Comparison of ENCODE assay signal across 9 mouse cellular contexts in the genomic region with DNA sequence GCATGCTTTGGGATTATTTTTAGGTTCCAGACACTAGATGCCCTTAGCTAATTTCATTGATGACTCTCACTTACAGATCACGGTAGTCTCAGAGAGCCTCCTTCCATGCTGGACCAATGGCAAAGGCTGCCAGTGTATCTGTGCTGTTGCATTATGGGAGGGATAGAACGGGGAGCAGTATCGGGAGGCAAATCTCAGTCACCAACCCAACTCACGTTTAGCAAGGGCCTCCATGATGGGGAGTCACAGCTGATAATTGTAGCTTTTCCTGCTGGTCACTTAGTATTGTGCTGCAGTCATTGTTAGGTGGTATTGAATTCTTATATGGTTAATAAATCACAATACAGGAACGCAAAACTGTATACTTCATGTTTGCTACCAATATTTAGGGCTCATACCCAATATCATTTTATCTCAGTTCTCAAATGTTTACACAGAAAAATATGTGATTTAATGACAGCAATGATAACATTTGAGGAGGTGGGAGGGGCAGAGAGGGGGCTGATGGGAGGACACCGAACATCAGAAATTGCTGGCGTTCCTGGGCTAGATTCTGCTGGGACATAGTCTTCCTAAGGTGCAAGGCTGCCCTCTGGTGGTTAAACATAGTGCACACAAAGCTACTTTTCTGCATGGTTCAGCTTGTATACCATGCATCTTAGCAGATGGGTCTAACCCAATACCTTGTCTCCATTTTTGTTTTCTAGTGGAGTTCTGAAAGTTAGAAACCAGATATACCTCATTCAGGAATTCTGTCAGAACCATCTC. TPM values are rescaled to one million over a fixed set of nuclear protein-coding genes. Genes with fewer than 3 reads are reported as not detected.
DNase-seq lines count a peak whose midpoint lies in the region; ATAC-seq lines count a peak whose summit lies in the region.
"Had no signal": no experiment of that assay in that cellular context is flagged by ENCODE, and none has a peak within 500 bp of the region (broad histone marks: within the 10 kb centered on the region; RNA-seq: fewer than 3 reads in every experiment).

No protein-coding gene starts in this region.

- H3K9ac ChIP-seq in liver, embryonic 13.5 days, result no peak overlapping the region

- peak; percentile 81 to 83 for DNase-seq in B cell, adult 2 months
- peak; percentile 91 for DNase-seq in adipocyte (ENCODE audit: low spot score)
- peak; percentile 74 for DNase-seq in embryo, embryonic 9.5 days (ENCODE audit: extremely low spot score)
- DNase-seq in heart, adult 8-10 months (ENCODE audit: low spot score), result peak; percentile 68
- peak; percentile 65 to 70 for DNase-seq in kidney, adult 8-10 months
- DNase-seq in liver, embryonic 13.5 days, result peak; percentile 33
- DNase-seq in natural killer cell, adult 2 months (ENCODE audit: low spot score in 2 of 2), result peak; percentile 51 to 71
- peak; percentile 84 for DNase-seq in testis, postnatal 10 days (ENCODE audit: low spot score)

- H3K4me3 ChIP-seq in liver, embryonic 13.5 days (replicated peaks), result no peak overlapping the region

- peaks cover 34% of the 10 kb centered on the region for H3K4me1 ChIP-seq in liver, embryonic 13.5 days (replicated peaks)

- WGBS in liver, embryonic 13.5 days (ENCODE audit: insufficient replicate concordance), result 51% methylated on average over 7 of the region's 7 CpGs

- peak overlapping the region; percentile 35; the same call in 1 of the 2 replicates for H3K4me2 ChIP-seq in liver, embryonic 13.5 days

- H3K36me3 ChIP-seq in liver, embryonic 13.5 days, result no peaks in the 10 kb centered on the region

- no peaks in the 10 kb centered on the region for H3K27me3 ChIP-seq in liver, embryonic 13.5 days

- H3K9me3 ChIP-seq in liver, embryonic 13.5 days (replicated peaks), result no peaks in the 10 kb centered on the region

- no peak overlapping the region for H3K27ac ChIP-seq in liver, embryonic 13.5 days

- ATAC-seq in liver, embryonic 13.5 days (ENCODE audit: low read depth), result no peak

RNA-seq across cellular contexts. Expression of a gene that starts 53.3 kb away (rescaled TPM):
- under 1 TPM in 2 of 4 experiments, not detected in 2; 0.11 to 0.12 TPM for total RNA-seq in heart, adult 8-10 months (2022)
- polyA plus RNA-seq in liver, embryonic 13.5 days (2015; fragmentation: Nextera tagmentation; extraction: Ambion mirVana), result 0.05 TPM in 1 of 2 replicates, not detected in the other
- total RNA-seq: gastrocnemius, postnatal 36 days had no signal

Comparison
In these comparisons a context has a peak if more than half of its experiments do, and no peak if none do; other contexts are left out.
1. DNase-seq: peak in every context shown above with its lines; median percentile 91 in adipocyte; 84 in testis, postnatal 10 days; 82 in B cell, adult 2 months; 74 in embryo, embryonic 9.5 days; 68 in heart, adult 8-10 months; 68 in kidney, adult 8-10 months; 61 in natural killer cell, adult 2 months; 33 in liver, embryonic 13.5 days.